In genomic region chr1:171190832-171191231, GRCm38 (mm10) we compare ENCODE assay signal across 26 mouse cellular contexts. TPM values are rescaled to one million over a fixed set of nuclear protein-coding genes. Genes with fewer than 3 reads are reported as not detected.
"Had no signal": no experiment of that assay in that cellular context is flagged by ENCODE, and none has a peak within 500 bp of the region (broad histone marks: within the 10 kb centered on the region; RNA-seq: fewer than 3 reads in every experiment).

No protein-coding gene starts in this region.

- H3K9ac ChIP-seq: limb, embryonic 13.5 days; liver, embryonic 12.5 days; liver, embryonic 15.5 days; lung, embryonic 15.5 days; midbrain, embryonic 12.5 days; midbrain, embryonic 15.5 days; stomach, embryonic 15.5 days had no signal

- H3K4me2 ChIP-seq: limb, embryonic 13.5 days; liver, embryonic 12.5 days; liver, embryonic 15.5 days; lung, embryonic 15.5 days; midbrain, embryonic 12.5 days; midbrain, embryonic 15.5 days; stomach, embryonic 15.5 days had no signal

- H3K4me3 ChIP-seq: layer of hippocampus, adult 2 months; limb, embryonic 10.5 days; limb, embryonic 13.5 days; liver, embryonic 12.5 days; liver, embryonic 15.5 days; lung, embryonic 15.5 days; megakaryocyte, embryonic 14.5 days; midbrain, embryonic 12.5 days; midbrain, embryonic 15.5 days; stomach, embryonic 15.5 days had no signal

- H3K36me3 ChIP-seq: limb, embryonic 10.5 days; limb, embryonic 13.5 days; liver, embryonic 12.5 days; liver, embryonic 15.5 days; lung, embryonic 15.5 days; midbrain, embryonic 12.5 days; midbrain, embryonic 15.5 days; stomach, embryonic 15.5 days had no signal

- DNase-seq: kidney, postnatal 25 days; layer of hippocampus, adult 9-11 months; liver; lung, adult 18-20 months; lung, postnatal 10 days; lung, postnatal 36 days; right cerebral cortex, postnatal 25 days; spleen, adult 18-20 months; thymus, postnatal 25 days had no signal

- H3K27ac ChIP-seq: kidney, postnatal 0 days; layer of hippocampus, adult 2 months; limb, embryonic 10.5 days; limb, embryonic 13.5 days; liver, embryonic 12.5 days; liver, embryonic 15.5 days; lung, embryonic 15.5 days; midbrain, embryonic 12.5 days; midbrain, embryonic 15.5 days; stomach, embryonic 15.5 days had no signal

- ATAC-seq: liver, embryonic 12.5 days; midbrain, embryonic 15.5 days had no signal

- H3K9me3 ChIP-seq: limb, embryonic 10.5 days; limb, embryonic 13.5 days; liver, embryonic 12.5 days; liver, embryonic 15.5 days; lung, embryonic 15.5 days; midbrain, embryonic 12.5 days; midbrain, embryonic 15.5 days; stomach, embryonic 15.5 days had no signal

RNA-seq across cellular contexts. Expression of gene Nr1i3, which starts 22.9 kb away (rescaled TPM):
- polyA plus RNA-seq: neural tube, embryonic 11.5 days had no signal

RNA-seq across cellular contexts. Expression of gene Mpz, which starts 40.3 kb away (rescaled TPM):
- total RNA-seq: layer of hippocampus, adult 2 months; layer of hippocampus, postnatal 25 days; left cerebral cortex, adult 18-20 months; left cerebral cortex, postnatal 25 days had no signal
- polyA plus RNA-seq: kidney, embryonic 14.5 days; liver, embryonic 15.5 days; neural tube, embryonic 14.5 days had no signal
